Mouse (Mus musculus) cerebellum, adult 2 months (tissue): ENCODE data around the gene Eif3g. TPM values are rescaled to one million over a fixed set of nuclear protein-coding genes. Genes with fewer than 3 reads are reported as not detected.

ENCODE experiments used
- DNase-seq, 2 experiments: peaks; one replicate each; pipeline ENCODE4 v3.0.0; 2021
- H3K27ac ChIP-seq: fragments of 200-500 bp; 2 replicates; pipeline ENCODE4 v1.5.1; 2012; ENCODE audit warnings: low read length, control low read depth, inconsistent platforms; ENCODE audit not compliant: insufficient read depth
- H3K27me3 ChIP-seq: fragments of 200-500 bp; 2 replicates; pipeline ENCODE4 v1.6.1; 2012; ENCODE audit warnings: inconsistent platforms, mild to moderate bottlenecking, low read length, moderate library complexity; ENCODE audit not compliant: control insufficient read depth, insufficient read depth
- H3K4me1 ChIP-seq: fragments of 200-500 bp; 2 replicates; pipeline ENCODE4 v1.6.1; 2011; ENCODE audit warnings: low read length; ENCODE audit not compliant: control insufficient read depth, insufficient read depth
- H3K4me3 ChIP-seq: fragments of 200-500 bp; replicated peaks from 2 replicates; pipeline ENCODE3; 2011; ENCODE audit warnings: mild to moderate bottlenecking, low read depth, low read length, control low read depth; ENCODE audit not compliant: insufficient read depth
- CTCF ChIP-seq: fragments of 200-500 bp; IDR thresholded peaks from 2 replicates; pipeline ENCODE4 v1.5.1; 2011; ENCODE audit warnings: low read depth, mild to moderate bottlenecking, control low read depth, low read length, moderate library complexity, borderline replicate concordance; ENCODE audit not compliant: insufficient read depth
- POLR2A ChIP-seq: fragments of 200-500 bp; IDR thresholded peaks from 2 replicates; pipeline ENCODE4 v1.6.1; 2011; ENCODE audit warnings: low read length, control low read depth, borderline replicate concordance; ENCODE audit not compliant: insufficient read depth
- WGBS: fragments of 180-500 bp; shearing (Covaris S2); methylation state at CpG from one replicate; pipeline ENCODE4 v1.1.7; 2018; 5-methylcytosine and 5-hydroxymethylcytosine counted together
- polyA plus RNA-seq: library from polyadenylated mRNA; depleted of rRNA; stranded (reverse); fragments of >200 nt; gene quantifications from 2 replicates; pipeline ENCODE4 v1.2.3, GENCODE M21; 2012

Gene Eif3g
- polyA plus RNA-seq, 1 experiment: 129 TPM

DNA sequence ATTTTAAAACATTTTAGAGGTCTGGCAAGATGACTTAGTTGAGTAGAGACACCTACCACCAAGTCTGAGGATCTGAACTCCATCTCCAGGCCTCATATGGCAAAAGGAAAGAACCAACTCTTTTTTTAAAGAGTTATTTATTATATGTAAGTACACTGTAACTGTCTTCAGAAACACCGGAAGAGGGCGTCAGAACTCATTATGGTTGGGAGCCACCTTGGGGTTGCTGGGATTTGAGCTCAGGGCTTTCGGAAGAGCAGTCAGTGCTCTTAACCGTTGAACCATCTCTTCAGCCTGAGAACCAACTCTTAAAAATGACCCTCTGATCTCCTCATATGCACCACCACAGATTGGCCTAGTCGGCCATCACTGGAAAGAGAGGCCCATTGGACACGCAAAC, 11.2 kb downstream of the Eif3g start:
- WGBS: 86% methylated on average over 6 of the region's 6 CpGs
- Histone ChIP-seq H3K27me3 (no peaks in the 10 kb centered on the region), H3K27ac (no peak overlapping the region), H3K4me3 (no peak overlapping the region), H3K4me1 (no peaks in the 10 kb centered on the region)
- DNase-seq: no peak
- TF ChIP-seq CTCF (no peak), POLR2A (no peak)

DNA sequence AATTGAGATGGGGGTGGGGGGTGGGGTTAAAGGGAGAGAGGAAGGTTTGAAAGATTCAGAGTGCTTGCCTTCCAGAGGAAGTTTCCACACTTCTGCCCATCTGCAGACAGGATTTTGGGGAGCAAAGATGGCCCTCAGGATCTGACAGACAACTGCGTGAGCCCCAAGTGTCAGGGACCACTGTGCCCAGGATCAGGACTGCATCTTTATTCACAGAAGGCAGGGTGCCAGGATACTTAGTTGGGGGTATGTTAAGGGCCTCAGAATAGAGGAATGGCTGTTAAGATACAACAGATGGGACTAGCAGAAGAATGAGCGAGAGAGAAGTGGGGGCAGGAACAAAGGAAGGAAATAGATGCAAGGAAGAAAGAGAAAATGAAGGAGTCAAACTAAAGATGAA, 11.9 kb downstream of the Eif3g start:
- TF ChIP-seq POLR2A (no peak), CTCF (no peak)
- WGBS: 87% methylated on average over 2 of the region's 2 CpGs
- no peak overlapping the region for H3K27ac ChIP-seq
- H3K27me3 ChIP-seq: no peaks in the 10 kb centered on the region
- H3K4me1 ChIP-seq: no peaks in the 10 kb centered on the region
- DNase-seq: no peak
- no peak overlapping the region for H3K4me3 ChIP-seq

DNA sequence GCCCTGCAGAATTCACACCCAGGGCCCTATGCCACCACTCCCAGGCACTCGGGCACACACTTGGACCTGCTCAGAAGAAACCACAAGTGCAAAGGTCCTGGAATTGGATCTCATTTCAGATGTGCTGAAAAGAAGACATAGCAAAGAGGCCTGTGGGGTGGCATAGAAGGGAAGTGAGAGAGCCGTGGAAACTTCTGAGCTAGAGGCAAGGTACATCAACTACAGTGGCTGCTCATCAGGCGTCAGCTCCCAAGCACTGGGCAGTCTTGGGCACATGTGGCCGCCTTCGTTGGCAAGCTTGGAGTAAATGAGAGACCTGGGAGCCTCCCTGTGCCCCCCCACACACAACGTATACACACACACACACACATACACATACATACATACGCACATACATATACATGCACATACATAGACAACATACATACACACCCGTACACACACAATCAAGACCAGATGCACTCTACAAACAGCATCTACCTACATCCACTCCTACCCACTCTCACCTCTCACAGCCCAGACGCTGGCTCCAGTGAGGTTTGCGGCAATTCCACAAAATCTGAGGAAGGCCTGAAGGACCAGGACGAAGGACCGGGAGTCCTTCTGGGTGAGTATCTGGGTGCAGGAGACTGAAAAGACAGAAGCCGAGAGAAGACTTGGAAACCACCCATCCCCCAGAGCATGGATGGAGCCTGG, 19.2 kb downstream of the Eif3g start, which contains the start of gene Angptl6:
Angptl6 (minus strand) TSS at position 631 of the 696 bp plus-strand sequence.
- peak in 1 of 2 experiments; percentile 20 for DNase-seq
- 91% methylated on average over 13 of the region's 13 CpGs for WGBS
- H3K27ac ChIP-seq: peak within 1 kb of the TSS; percentile 83
- TF ChIP-seq POLR2A (no peak), CTCF (no peak)
- peak within 1 kb of the TSS; percentile 60 for H3K4me3 ChIP-seq
- 0 out of 2 replicates have a peak, but pooled peaks cover 2% of the 10 kb centered on the region for H3K4me1 ChIP-seq
- no peaks in the 10 kb centered on the region for H3K27me3 ChIP-seq

DNA sequence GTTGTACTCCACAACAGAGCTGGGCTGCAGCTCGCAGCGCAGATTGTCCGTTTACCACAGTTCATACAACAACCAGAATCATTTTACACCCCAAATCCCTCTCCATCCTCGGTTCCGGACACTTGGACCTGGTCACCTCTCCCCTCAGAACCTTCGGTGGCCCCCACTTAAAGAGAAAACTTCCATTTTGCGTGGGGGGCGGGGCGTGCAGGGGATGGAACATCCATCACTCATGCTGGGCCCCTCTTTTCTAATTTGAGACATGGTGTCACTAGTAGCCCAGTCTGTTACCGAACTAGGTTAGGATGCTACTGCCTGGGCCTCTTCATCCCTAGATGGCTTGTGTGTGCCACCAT, 19.7 kb downstream of the Eif3g start:
- Histone ChIP-seq H3K4me3 (peak overlapping the region; percentile 60), H3K27me3 (no peaks in the 10 kb centered on the region), H3K27ac (peak overlapping the region; percentile 83), H3K4me1 (0 out of 2 replicates have a peak, but pooled peaks cover 2% of the 10 kb centered on the region)
- DNase-seq: no peak
- 12% methylated on average over 10 of the region's 10 CpGs for WGBS
- no peak for TF ChIP-seq CTCF
- TF ChIP-seq POLR2A: no peak

DNA sequence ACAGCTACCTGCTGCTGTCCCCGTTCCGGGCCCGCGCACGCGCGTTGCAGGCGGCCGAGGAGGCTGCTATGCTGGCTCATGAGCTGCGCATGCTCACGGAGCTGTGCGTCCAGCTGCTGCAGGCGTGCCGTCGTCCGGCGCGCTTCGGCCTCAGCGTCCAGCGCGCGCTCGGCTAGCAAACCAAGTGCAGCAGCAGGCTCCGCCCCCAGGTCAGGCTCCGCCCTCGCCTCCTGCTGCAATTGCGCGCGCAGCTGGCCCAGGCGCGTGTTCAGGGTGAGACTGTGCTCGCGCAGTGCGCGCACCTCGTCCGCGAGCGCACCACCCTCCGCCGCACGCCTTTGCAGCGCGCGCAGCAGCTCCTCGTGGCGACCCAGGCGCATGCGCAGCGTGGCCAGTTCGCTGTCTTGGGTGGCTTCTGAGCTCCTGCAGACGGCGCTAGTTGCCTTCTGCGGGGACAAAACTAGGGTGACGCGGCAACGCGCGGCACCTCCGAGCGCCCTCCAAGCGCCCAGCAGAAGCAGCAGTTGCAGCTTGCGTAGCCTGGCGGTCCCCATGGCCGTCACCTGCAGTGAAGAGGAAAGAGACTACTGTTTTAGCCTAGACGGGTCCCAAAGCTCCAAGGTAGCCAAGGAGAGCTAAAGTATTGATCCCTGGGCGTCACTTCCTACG, 20.2 kb downstream of the Eif3g start:
- peak overlapping the region; percentile 60 for H3K4me3 ChIP-seq
- peak; percentile 99 for DNase-seq
- TF ChIP-seq CTCF (peak; percentile 67; the same call in 1 of the 2 replicates), POLR2A (peak; percentile 96)
- H3K27me3 ChIP-seq: no peaks in the 10 kb centered on the region
- peak overlapping the region; percentile 83 for H3K27ac ChIP-seq
- under 1% methylated on average over 69 of the region's 69 CpGs for WGBS
- H3K4me1 ChIP-seq: 0 out of 2 replicates have a peak, but pooled peaks cover 2% of the 10 kb centered on the region

DNA sequence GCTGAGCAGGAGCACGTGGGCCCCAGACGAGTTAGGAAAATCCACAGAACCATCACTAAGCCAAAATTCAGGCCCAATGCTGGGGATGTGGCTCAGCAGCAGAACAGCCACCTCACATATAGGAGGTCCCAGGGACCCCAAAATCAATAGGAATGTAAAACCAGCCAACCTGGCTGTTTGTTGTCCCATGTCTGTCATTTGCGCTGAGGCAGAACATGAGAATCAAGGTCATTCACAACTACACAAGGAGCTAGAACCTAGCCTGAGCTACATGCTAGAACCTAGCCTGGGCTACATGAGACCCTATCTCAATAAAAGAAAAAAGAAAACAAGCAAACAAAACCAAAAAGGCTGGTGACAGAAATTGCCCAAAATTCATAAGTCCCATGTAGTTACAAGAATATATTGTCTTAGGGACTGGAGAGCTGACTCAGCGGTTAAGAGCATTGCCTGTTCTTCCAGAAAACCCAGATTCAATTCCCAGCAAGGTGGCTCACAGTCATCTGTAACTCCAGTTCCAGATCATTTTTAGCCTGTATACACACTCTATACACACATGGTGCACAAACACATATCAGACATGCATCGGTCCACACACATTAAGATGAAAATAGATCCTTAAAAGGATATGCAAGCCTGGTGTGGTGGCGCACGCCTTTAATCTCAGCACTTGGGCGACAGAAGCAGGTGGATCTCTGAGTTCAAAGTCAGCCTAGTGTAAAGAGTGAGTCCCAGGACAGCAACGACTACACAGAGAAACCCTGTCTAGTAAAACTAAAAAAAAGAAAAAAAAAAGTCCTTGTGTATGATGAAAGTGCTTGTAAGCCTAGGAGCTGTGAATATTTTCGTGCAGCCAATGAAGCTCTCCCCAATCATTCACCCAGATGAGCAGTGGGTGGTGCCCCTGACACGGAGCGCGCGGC, 21.0 kb downstream of the Eif3g start:
- TF ChIP-seq POLR2A (no peak), CTCF (no peak)
- peak overlapping the region; percentile 51 for H3K4me3 ChIP-seq
- H3K27me3 ChIP-seq: no peaks in the 10 kb centered on the region
- no peak for DNase-seq
- H3K4me1 ChIP-seq: 0 out of 2 replicates have a peak, but pooled peaks cover 2% of the 10 kb centered on the region
- 32% methylated on average over 14 of the region's 14 CpGs for WGBS
- no peak overlapping the region for H3K27ac ChIP-seq
